Mouse (Mus musculus) cerebellum, adult 2 months (tissue): Measurements from ENCODE around the gene Crocc2.

Experiments
- CTCF ChIP-seq: fragments of 200-500 bp; IDR thresholded peaks from 2 replicates; pipeline ENCODE4 v1.5.1; 2011; ENCODE audit warnings: low read depth, mild to moderate bottlenecking, control low read depth, low read length, moderate library complexity, borderline replicate concordance; ENCODE audit not compliant: insufficient read depth
- POLR2A ChIP-seq: fragments of 200-500 bp; IDR thresholded peaks from 2 replicates; pipeline ENCODE4 v1.6.1; 2011; ENCODE audit warnings: low read length, control low read depth, borderline replicate concordance; ENCODE audit not compliant: insufficient read depth

DNA sequence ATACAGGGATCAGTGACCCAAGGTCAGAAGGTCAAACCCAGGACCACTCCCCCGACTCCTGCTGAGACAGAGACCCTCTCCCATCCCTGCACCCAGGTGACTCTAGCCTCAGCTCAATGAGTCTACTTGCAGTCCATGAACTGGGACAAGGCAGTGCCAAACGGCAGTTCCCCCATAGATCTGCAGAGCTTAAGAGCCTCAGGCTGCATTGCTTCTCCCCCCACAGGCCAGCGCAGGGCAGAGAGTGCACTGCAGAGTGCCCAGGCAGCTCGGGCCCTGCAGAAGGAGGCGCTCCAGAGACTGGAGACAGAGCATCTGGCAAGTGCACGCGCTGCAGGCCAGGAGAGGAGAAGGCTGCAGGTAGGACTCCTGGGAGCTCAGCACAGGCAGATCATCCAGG, 49.0 kb downstream of the Crocc2 start:
- TF ChIP-seq CTCF (no peak), POLR2A (no peak)
